In genomic region chr7:119928783-119929440, GRCm38 (mm10) we compare ENCODE assay signal across 5 mouse cellular contexts.
"Had no signal": no experiment of that assay in that cellular context is flagged by ENCODE, and none has a peak within 500 bp of the region (broad histone marks: within the 10 kb centered on the region; RNA-seq: fewer than 3 reads in every experiment).

No protein-coding gene starts in this region.

- DNase-seq: kidney, postnatal 25 days; liver; right cerebral cortex, postnatal 14 days; thymus, adult 2 months; thymus, postnatal 25 days had no signal
